Mouse (Mus musculus) spleen, postnatal 10 days (tissue): ENCODE data around the gene Kbtbd12.

Experiments
- DNase-seq, 2 experiments: peaks; one replicate each; pipeline ENCODE4 v3.0.0; 2021 to 2022; ENCODE audit warnings: low spot score in 2 of 2

Gene Kbtbd12

DNA sequence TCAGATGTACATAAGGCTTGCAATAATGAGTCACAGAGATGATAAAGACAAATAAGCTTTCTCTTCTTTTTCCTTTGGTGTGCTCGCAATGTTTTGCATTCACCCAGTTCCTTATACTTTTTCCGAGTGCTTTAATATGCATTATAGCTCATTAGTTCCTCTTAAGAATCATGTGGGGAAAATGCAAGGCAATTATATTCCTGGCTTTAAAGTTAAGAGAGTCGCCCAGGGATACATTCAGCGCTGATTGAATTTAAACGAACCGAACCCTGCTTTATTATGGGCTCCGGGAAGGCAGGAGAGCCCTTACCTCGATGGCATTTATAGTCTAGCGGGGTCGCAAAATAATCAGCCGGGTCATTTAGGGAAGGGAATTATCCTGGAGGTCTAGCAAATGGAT, 10.8 kb downstream of the Kbtbd12 start:
- DNase-seq, result no peak

DNA sequence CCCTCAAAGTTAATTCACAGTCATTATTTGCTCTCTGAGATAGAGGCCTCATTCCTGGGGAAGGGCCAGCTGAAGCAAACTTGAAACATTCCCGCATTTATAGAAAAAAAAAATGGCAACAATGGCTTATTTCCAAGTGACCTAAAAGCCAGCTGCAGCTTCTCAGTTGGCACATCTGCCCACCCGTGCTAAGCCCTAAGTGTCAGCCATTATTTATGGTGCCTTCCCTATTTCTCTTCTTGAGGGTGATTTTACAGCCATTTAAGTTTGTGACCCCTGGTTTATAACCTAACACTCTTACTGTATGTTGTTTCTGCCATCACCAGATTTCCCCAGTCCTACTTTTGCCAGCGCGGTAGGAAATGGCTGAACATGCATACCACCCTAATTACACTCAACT, 11.3 kb downstream of the Kbtbd12 start:
- no peak for DNase-seq

DNA sequence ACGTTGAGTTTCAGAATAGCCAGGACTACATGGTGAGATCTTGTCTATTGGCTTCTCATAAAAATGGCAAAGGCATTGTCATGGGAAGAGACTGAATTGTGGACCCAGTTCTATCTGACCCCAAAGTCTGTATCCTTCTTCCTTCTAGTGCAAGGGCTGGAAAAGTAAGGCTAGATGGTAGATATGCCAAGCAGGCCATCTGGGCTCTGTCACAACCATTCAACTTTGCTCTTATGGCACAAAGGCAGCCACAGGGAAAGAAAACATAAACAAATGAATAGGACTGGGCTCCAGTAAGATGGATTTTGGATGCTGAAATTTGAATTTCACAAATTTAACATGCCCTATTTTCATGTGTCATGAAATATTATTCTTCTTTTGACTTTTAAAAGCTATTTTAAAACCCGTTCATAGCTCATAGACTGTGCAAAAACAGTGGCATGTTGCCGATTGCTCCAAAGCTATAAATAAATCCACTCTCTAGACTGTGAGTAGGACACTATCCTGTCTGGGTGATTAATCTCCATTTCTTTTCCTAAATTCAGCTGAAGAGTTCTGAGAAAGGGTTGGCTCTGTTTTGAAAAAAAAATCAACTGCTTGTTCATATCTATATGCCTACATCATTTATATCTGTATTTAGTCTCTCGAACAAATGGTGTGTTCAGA, 15.8 kb downstream of the Kbtbd12 start:
- no peak for DNase-seq

DNA sequence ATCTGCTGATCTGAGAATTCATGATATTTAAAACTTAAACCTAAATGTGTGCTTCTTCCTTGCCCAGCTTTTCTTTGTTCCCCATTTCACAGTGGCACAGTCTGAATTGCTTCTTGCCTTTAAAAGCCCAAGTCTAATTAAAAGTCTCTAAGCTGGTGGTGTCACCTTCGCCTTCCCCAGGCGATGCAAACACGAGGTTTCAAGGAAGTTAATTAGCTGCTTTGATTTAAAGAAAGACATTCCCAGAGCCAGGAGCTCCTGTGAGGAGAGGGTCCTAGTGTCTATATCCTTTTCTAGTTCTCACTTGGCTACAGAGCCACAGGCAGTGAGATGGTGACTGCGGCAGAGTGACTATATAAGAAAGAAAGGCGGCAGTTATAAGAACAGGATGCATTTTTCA, 18.2 kb downstream of the Kbtbd12 start:
- DNase-seq, result no peak

DNA sequence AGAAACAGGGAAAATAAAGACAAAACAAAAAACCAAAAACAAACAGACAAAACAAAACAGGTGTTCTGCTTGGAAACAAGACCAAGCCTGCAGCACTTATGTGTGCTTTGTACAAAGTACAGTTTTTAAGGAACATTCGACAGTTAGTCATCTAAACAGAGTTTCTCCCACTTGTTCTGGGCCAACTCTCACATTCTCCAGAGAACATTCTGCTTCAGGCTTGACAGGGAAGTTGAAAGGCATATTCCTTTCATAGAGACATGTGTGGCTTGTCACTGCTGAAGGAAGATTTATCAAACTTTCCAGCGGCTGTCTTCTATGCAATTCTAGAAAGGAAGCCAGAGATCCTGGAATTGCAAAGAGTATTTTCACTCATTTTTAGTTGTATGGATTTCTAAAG, 22.4 kb downstream of the Kbtbd12 start:
- no peak for DNase-seq

DNA sequence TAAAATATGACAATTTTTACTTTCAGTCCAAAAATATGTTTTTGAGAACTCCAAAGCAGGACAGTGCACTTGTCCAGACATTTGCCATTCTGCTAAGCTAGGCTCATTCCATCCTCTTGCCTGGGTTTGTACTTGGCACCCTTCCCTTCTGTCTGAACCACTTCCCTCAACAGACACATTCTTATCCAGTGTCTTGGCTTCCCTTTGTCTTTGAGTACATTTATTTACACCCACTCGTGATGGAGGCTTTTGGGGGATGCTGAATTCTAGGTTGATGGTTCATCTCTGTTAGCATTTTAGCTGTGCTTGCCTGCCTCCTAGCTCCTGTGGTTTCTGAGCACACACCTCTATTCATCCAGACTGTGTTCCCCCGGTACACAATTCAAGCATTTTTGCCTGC, 31.3 kb downstream of the Kbtbd12 start:
- no peak for DNase-seq

DNA sequence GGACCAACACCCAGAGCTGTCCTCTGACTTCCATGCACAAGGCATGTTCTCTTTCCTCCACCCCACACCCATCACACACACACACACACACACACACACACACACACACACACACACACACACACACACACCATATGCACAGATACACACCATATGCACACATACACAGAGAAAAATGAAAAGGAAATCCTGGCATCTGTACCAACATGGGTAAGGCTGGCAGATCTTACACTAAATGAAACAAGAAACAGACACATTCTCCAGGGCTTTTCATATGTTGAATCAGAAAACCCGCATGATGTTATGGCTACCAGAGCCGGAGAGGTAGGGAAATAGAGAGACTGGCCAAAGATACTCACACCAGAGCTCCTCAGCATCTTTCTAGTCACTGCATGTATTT, 32.0 kb downstream of the Kbtbd12 start:
- DNase-seq, result no peak

DNA sequence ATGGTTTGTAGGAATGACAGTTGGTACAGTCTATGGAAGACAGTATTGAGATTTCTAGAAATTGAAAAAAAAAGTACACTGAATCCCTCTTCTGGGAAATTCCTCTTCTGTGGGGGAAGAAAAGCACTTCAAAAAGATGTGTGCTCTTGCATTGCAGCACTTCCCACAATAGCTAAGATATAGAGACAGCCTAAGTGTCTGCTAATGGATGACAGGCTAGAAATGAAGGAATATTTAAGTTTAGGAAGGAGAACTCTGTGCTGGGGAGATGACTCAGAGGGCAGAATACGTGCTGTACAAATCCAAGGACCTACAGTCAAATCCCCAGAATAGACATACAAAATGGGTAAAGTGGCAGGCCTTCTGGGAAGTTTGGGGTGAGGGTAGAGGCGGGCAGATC, 32.5 kb downstream of the Kbtbd12 start:
- DNase-seq, result no peak

DNA sequence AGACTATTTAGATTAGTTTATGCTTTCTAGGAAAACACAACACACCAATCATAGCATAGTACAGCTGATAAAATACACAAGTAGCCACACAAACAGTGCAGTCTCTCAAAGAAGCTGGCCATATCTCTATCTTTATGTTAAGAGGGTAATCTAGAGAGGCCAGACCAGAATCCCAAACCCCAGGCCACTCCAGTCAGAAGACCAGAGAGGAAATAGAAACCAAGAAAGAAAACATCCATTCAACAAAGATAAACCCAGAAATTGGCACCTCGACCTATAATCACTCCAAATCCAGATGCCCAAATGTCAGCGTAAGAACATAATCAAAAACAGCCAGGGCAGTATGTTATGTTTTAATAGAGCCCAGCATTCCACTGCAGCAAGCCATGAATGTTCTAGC, 41.6 kb downstream of the Kbtbd12 start:
- no peak for DNase-seq

DNA sequence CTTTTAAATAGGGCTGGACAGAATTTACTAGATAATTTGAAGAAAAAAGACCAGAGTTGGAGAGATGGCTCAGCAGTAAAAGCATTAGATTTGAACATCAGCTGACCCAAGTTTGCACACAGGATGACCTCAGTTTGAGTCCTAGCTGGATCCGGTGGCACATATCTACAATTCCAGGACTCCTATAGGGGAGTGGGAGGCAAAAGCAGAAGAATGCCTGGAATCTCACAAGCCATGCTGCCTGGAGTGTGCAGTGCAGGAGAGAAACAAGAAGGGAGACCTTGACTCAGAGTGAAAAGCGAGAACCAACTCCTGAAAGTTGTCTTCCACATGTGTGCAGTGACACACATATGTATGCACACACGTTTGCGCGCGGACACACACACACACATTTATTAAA, 45.4 kb downstream of the Kbtbd12 start:
- DNase-seq, result no peak

DNA sequence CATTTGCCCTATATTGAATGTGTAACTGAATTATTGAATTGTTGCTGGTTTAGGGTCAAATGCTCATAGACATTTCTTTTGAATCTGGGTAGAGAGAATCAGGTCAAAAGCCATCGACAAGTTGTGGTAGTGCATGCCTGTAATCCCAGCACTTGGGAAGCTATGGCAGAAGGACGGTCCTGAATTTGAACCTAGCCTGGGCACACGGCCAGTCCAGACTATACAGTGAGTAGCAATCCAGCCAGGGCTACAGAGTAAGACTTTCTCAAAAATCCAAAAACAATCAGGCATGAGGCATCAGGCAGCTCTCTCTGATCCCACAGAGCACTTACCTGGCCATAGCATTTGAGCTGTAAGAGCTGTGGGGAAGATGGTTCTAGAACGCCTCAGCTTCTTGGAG, 47.5 kb downstream of the Kbtbd12 start:
- DNase-seq, result no peak

DNA sequence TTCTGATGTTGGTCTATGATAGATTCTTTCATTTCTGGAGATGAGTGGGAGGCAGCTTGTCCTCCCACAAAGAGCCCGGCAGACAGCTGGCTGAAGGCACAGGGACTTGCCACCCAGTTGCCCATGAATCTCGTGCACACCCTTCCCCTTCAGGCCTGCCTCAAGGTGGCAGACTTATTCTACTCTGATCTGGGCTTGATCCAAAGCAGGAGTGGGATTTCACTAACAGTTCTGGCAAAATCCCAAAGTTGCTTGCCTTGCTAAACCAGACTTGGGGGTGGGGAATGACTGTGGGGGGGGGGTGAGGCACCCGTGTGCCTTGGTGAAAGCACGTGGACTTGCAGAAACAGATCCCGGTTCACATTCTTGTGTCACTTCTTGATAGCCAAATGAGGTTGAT, 48.2 kb downstream of the Kbtbd12 start:
- peak in 1 of 2 experiments; percentile 19 for DNase-seq

DNA sequence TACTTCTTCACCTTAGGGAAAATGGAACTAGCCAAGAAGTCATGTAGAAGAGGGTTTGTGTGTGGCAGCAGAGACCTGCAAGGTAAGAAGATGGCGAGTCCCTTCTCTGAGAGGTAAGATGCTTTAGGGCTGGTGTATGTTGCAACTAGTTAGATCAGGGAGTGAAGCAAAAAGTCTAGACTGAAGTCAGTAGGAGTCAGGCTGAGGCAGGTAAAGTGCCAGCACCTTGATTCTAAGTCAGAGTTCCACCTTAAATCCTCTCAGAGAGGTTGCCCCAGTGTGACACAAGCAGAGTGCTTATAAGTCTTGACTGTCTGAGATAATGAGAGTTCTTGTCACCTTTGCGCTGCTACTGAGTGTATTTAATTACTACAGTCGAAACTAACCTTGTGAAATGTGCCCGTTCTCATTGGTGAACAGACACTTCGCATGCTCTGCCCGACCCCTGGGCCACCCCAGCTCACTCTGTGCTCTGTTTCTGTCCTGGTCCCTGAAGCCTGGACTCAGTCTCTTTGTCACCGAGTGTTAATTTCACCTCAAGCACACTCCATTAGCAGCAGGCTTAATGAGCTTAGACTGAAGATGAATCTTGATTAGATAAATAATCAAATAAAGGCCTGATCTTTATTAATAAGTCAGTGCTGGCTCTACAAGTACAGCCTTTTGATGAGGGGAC, 49.0 kb downstream of the Kbtbd12 start:
- no peak for DNase-seq

DNA sequence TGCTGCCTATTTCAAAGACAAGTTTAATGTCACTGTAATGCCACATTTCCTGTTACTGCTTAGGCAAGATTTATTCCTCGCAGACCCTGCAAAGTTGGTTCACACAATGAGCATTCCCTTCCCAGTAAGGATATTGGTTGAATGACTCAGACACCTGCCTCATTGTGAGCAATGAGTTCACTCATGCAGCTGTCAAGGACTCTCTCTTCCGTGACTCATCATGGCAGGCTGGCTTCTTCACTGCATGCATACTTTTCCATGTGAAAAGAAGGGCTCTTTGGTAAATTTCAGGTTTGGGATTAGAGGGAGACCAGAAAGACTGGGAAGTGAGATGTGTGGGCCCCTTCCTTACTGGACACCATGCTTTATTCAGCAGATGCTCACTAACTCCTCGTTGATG, 50.7 kb downstream of the Kbtbd12 start:
- no peak for DNase-seq

DNA sequence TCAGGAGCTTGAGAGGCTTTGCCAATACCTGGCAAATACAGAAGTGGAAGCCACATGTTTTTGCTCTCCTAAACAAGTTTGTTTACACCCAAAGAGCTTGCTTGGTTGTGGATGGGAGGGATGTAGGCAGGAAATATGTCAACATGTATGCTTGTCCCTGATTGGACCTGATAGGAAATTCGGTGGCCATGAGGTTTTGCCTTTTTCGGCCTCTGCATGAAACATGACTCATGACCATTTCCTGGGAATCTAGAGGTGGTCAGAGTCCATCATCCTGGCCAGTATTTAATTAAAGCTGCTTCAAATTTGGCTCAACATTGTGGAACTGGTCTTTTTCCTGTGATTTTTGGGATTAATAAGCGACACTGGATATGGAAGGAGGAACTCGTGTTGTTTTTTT, 53.8 kb downstream of the Kbtbd12 start:
- no peak for DNase-seq

DNA sequence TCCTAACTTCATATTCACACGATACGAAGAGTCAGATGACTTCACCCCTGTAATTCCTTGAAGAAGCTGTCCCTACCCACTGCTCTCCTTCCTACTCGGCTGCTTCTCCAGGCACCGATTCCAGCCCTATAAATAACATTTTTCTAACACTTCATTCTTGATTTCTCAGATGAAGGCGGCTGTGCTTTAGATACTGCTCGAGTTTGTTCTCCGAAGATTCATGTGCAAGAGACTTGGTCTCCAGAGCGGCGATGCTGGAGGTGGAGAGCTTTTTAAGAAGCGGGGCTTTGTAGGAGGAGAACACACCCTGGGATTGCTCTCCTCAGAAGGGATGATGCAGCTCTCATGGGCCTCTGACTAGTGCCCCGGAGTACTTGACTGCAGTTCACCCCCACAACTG, 61.3 kb downstream of the Kbtbd12 start:
- DNase-seq, result no peak

DNA sequence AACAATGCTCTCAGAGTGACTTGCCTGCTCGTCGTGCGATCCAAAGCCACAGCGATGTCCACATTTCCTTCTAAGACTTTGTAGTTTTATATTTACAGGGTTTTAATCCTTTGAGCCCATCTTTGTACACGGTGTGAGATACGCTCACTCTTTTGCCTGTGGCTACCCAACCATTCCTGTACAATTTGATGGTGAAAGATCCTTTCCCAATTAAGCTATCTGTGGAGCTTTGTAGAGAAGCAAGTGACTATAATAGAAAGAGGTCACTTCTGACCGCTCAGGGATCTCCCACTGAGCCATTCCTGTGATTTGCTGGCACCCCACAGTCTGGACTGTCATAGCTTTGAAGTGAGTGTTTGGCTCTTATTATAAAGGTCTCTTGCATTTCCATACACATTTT, 71.1 kb downstream of the Kbtbd12 start:
- DNase-seq, result no peak

DNA sequence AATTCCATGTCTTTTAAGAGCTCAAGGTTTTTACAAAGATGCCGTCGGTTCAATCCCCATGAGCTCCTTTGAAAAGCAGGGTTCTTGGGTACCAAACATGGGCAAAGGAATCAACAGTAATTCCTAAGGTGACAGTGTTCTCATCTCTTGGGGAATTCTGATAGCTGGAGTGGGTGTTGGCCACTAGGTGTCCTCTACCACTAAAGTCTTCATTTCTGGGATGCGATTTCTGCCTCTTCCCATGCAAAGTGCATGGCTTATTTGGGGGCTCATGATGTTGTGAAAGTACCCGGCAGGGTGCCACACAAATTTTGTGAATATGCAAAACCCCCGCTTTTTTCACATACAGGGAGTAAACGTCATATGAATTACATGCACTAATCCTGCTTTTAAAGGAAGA, 72.7 kb downstream of the Kbtbd12 start:
- DNase-seq, result no peak

DNA sequence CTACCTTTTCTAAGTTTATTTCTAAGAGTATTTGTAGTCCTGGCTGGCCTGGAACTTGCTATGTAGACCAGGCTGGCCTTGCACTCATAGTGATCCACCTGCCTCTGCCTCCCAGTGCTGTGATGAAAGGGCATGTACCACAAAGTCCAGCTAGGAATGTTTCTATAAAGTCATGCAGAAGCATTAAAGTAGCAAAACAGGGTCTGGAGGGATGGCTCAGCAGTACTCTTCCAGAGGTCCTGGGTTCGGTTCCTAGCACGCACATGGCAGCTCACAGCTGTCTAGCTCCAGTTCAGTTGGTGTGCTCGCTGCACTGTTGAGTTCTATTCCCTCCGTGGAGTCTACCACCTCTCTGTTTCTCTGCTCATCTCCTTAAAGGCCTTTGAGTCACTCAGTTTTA, 77.6 kb downstream of the Kbtbd12 start:
- DNase-seq, result no peak

DNA sequence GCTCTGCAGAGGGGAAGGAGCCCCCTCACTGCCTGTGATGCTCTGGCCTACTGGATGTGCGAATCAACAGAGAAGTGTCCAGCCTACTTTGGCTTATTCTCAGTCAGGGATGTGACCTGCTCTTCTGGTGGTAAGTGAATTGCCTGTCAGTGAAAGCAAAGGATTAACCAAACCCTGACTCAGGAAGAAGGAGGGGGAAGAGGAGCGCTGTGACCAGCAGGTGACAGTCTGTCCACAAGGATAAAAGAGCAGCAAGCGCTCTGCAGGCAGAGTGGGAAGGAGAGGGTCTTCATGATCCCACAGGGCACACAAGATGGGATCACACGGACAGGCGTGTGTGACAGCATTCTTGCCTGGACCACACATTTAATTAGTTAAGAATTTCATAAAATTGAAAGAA, 78.1 kb downstream of the Kbtbd12 start:
- DNase-seq, result no peak

DNA sequence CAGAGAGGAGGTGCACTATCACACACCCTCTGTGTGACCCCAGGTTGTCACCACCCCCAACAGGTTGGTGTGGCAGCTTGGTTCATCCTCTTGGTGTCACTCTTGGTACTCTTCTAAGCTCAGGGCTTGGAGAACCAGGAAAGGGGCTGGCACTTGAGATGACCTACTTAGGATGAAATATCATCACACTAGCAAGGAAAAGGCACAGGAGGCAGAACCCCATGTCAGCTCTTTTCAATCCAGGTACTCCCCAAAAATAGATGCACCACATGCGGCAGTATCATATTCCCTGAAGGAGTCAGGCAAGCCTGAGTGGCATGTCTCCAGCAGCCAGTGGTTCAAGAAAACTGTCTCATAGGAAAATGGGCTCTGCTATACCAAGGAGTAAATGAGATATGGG, 79.7 kb downstream of the Kbtbd12 start:
- DNase-seq, result peak in 1 of 2 experiments; percentile 1

DNA sequence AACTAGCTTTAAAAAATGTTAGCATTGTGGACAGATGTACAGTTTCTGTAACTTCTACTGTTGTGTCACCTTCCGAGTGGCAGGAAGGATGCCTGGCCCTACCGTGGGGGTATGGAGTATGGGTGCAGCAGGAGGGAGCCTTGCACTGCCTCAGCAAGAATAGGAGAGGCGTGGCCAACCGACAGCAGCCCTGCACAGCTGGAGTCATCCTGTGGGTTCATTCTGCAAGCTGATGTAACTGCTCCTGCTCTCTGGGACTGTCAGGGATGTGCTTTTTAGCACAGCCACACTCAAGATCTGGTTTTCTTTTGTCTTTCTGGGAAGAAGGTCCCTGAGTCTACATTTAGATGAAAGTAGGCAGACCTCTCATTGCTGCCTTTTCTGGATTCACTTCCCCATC, 80.2 kb downstream of the Kbtbd12 start:
- DNase-seq, result no peak

DNA sequence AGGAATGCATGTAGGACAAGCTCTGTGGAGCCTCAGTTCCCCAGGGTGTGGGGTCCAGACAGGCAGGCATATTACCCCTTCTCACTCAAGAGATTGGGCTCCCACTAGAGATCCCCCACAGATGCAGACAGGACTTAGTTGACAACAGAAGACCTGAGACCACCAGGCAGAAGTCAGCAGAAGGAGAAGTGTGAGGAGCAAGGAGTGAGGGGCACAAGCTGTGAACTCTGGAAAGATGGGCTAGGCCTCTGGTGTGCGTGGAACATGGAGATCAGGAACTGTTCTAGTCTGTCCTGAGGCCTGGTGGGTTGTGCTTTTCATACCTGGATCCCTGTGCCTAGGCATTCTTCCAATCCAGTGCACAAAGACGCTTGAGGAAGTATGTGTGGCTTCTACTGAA, 87.8 kb downstream of the Kbtbd12 start:
- no peak for DNase-seq
